Mouse (Mus musculus) adrenal gland, postnatal 0 days (tissue): ENCODE results near the gene Vmn1r89. TPM values are rescaled to one million over a fixed set of nuclear protein-coding genes. Genes with fewer than 3 reads are reported as not detected.

Experiments used
- polyA plus RNA-seq: library from polyadenylated mRNA; unstranded; fragments of >200 nt; fragmentation: Nextera tagmentation; extraction: Ambion mirVana; gene quantifications from 2 replicates; pipeline ENCODE4 v1.2.1, GENCODE M21; 2015

The Vmn1r89 gene
- polyA plus RNA-seq, result not detected in 2 replicates

GRCm38 (mm10) chr7:13212720-13213119 is at the start of gene Vmn1r89:
Vmn1r89 (plus strand) TSS chr7:13213020.

Other genes starting within 250 kb of the Vmn1r89 start
- gene Zfp324, start 247.2 kb upstream of the Vmn1r89 start, polyA plus RNA-seq, result 6.2 and 7.5 TPM in 2 replicates
- gene Zfp446, start 235.2 kb upstream of the Vmn1r89 start, polyA plus RNA-seq, result 3.8 and 6.0 TPM in 2 replicates
- 1.9 and 3.0 TPM in 2 replicates for gene Slc27a5, start 214.8 kb upstream of the Vmn1r89 start, polyA plus RNA-seq
- gene Trim28, start 213.9 kb upstream of the Vmn1r89 start, polyA plus RNA-seq, result 104 and 137 TPM in 2 replicates
- 9.3 and 12.6 TPM in 2 replicates for gene Zbtb45, start 203.0 kb upstream of the Vmn1r89 start, polyA plus RNA-seq
- 265 and 267 TPM in 2 replicates for gene Chmp2a, start 178.2 kb upstream of the Vmn1r89 start, polyA plus RNA-seq
- 103 and 124 TPM in 2 replicates for gene Ube2m, start 174.7 kb upstream of the Vmn1r89 start, polyA plus RNA-seq
- 1.7 and 2.9 TPM in 2 replicates for gene Mzf1, start 158.3 kb upstream of the Vmn1r89 start, polyA plus RNA-seq
- gene Vmn1r85, start 117.8 kb upstream of the Vmn1r89 start, polyA plus RNA-seq, result not detected in 2 replicates
- not detected in 2 replicates for gene Vmn1r86, start 93.1 kb upstream of the Vmn1r89 start, polyA plus RNA-seq
- not detected in 2 replicates for gene Vmn1r87, start 72.9 kb upstream of the Vmn1r89 start, polyA plus RNA-seq
- gene Vmn1r88, start 53.5 kb upstream of the Vmn1r89 start, polyA plus RNA-seq, result not detected in 2 replicates
- gene Lig1, start 64.3 kb downstream of the Vmn1r89 start, polyA plus RNA-seq, result 30.4 and 36.7 TPM in 2 replicates
- 3.6 and 4.8 TPM in 2 replicates for gene Zswim9, start 65.7 kb downstream of the Vmn1r89 start, polyA plus RNA-seq
- 0.11 and 0.52 TPM in 2 replicates for gene Pla2g4c, start 111.6 kb downstream of the Vmn1r89 start, polyA plus RNA-seq
- not detected in 2 replicates for gene Cabp5, start 185.1 kb downstream of the Vmn1r89 start, polyA plus RNA-seq
- not detected in 2 replicates for gene Bsph1, start 237.8 kb downstream of the Vmn1r89 start, polyA plus RNA-seq